Mouse (Mus musculus) C2C12 (cell line): ENCODE measurements around the gene Elof1.

Source experiments
- CEBPB ChIP-seq: IDR thresholded peaks from one replicate; pipeline ENCODE4 v1.6.1; 2011; ENCODE audit warnings: low read depth, mild to moderate bottlenecking, control low read depth, moderate library complexity
- CTCF ChIP-seq: IDR thresholded peaks from one replicate; pipeline ENCODE4 v1.5.1; 2011; ENCODE audit not compliant: control insufficient read depth, insufficient read depth, insufficient read length
- FOSL1 ChIP-seq: IDR thresholded peaks from one replicate; pipeline ENCODE4 v1.8.0; 2011; ENCODE audit warnings: mild to moderate bottlenecking, low read length; ENCODE audit not compliant: poor library complexity, insufficient read depth, severe bottlenecking
- MAX ChIP-seq: IDR thresholded peaks from one replicate; pipeline ENCODE4 v1.6.1; 2011; ENCODE audit warnings: mild to moderate bottlenecking, control low read depth
- MYOD1 ChIP-seq: IDR thresholded peaks from one replicate; pipeline ENCODE4 v1.6.1; 2011; ENCODE audit warnings: low read depth; ENCODE audit not compliant: control insufficient read depth, insufficient read length
- MYOG ChIP-seq: IDR thresholded peaks from one replicate; pipeline ENCODE4 v1.6.1; 2011; ENCODE audit not compliant: control insufficient read depth, insufficient read length; ENCODE audit errors: extremely low read depth
- USF1 ChIP-seq: IDR thresholded peaks from one replicate; pipeline ENCODE4 v1.6.1; 2011; ENCODE audit warnings: low read depth, mild to moderate bottlenecking, control low read depth, moderate library complexity

- no peak for TF ChIP-seq CTCF
- TF ChIP-seq MAX: no peak
- TF ChIP-seq MYOD1: no peak
- no peak for TF ChIP-seq MYOG
- TF ChIP-seq USF1: no peak
- TF ChIP-seq FOSL1: no peak
- no peak for TF ChIP-seq CEBPB
Measured at GRCm38 (mm10) chr9:22089281-22089680, 27.7 kb downstream of the Elof1 start.
